Mouse (Mus musculus) lung, embryonic 16.5 days (tissue): ENCODE measurements around the gene Slc2a3. TPM values are rescaled to one million over a fixed set of nuclear protein-coding genes. Genes with fewer than 3 reads are reported as not detected.
"Not testable (repeated sequence)": the region's sequence is repeated elsewhere in the genome, so short reads cannot be mapped to it uniquely, and the experiment has no call there.

Experiments
- ATAC-seq: fragments of 200-750 bp; cut with Nextera tagmentation; 2 replicates; pipeline ENCODE4 v1.8.0; 2017; ENCODE audit warnings: low read depth, mild to moderate bottlenecking, moderate library complexity
- H3K27ac ChIP-seq: fragments of 300-500 bp; sonication (generic); 2 replicates; pipeline ENCODE4 v1.5.1; 2014; ENCODE audit warnings: mild to moderate bottlenecking, control low read depth, low read length
- H3K27me3 ChIP-seq: fragments of 300-500 bp; sonication (generic); 2 replicates; pipeline ENCODE4 v1.6.1; 2014; ENCODE audit warnings: low read depth, low read length, mixed read lengths; ENCODE audit not compliant: control insufficient read depth, insufficient read depth
- H3K36me3 ChIP-seq: fragments of 300-500 bp; sonication (generic); 2 replicates; pipeline ENCODE4 v1.6.1; 2014; ENCODE audit warnings: low read length; ENCODE audit not compliant: control insufficient read depth, insufficient read depth
- H3K4me1 ChIP-seq: fragments of 300-500 bp; sonication (generic); replicated peaks from 2 replicates; pipeline ENCODE4 v1.6.1; 2014; ENCODE audit warnings: low read length, mixed read lengths; ENCODE audit not compliant: control insufficient read depth, insufficient read depth
- H3K4me2 ChIP-seq: fragments of 300-500 bp; sonication (generic); 2 replicates; pipeline ENCODE4 v1.6.1; 2014; ENCODE audit warnings: low read depth, low read length, control low read depth
- H3K4me3 ChIP-seq: fragments of 300-500 bp; sonication (generic); 2 replicates; pipeline ENCODE4 v1.5.1; 2014; ENCODE audit warnings: mild to moderate bottlenecking, low read length, control low read depth
- H3K9ac ChIP-seq: fragments of 300-500 bp; sonication (generic); 2 replicates; pipeline ENCODE4 v1.6.1; 2014; ENCODE audit warnings: low read length, control low read depth
- H3K9me3 ChIP-seq: fragments of 300-500 bp; sonication (generic); 2 replicates; pipeline ENCODE4 v1.6.1; 2016; ENCODE audit warnings: low read length; ENCODE audit not compliant: control insufficient read depth
- WGBS: fragments of 180-500 bp; shearing (Covaris S2); extraction: QIAGEN DNeasy Blood & Tissue Kit; methylation state at CpG from one replicate; pipeline ENCODE4 v1.1.7; 2014; 5-methylcytosine and 5-hydroxymethylcytosine counted together
- polyA plus RNA-seq: library from polyadenylated mRNA; unstranded; fragments of >200 nt; fragmentation: Nextera tagmentation; extraction: Ambion mirVana; gene quantifications from 2 replicates; pipeline ENCODE4 v1.2.1, GENCODE M21; 2015

The Slc2a3 gene
- polyA plus RNA-seq, 1 experiment from 2014 or later, result 7.5 TPM

- ATAC-seq, result no peak
- H3K9ac ChIP-seq, result peak overlapping the region; percentile 50
Measured at GRCm38 (mm10) chr6:122741460-122742227, 59.8 kb downstream of the Slc2a3 start.

GRCm38 (mm10) chr6:122739952-122740351 lies 61.5 kb downstream of the Slc2a3 start:
- Histone ChIP-seq H3K4me3 (no peak overlapping the region), H3K4me2 (peak overlapping the region; percentile 31), H3K9me3 (no peaks in the 10 kb centered on the region), H3K9ac (no peak overlapping the region), H3K27ac (no peak overlapping the region), H3K4me1 (peaks cover 2% of the 10 kb centered on the region; the same call in 1 of the 2 replicates), H3K36me3 (no peaks in the 10 kb centered on the region), H3K27me3 (peaks cover 10% of the 10 kb centered on the region)
- ATAC-seq, result peak; percentile 66
- 11% methylated on average over 8 of the region's 8 CpGs for WGBS

More at GRCm38 (mm10) chr6:122741460-122742227, 59.8 kb downstream of the Slc2a3 start:
- H3K27me3 ChIP-seq, result peaks cover 10% of the 10 kb centered on the region
- peak overlapping the region; percentile 73 for H3K4me2 ChIP-seq
- H3K36me3 ChIP-seq, result no peaks in the 10 kb centered on the region
- WGBS, result 7% methylated on average over 25 of the region's 25 CpGs
- peaks cover 2% of the 10 kb centered on the region; the same call in 1 of the 2 replicates for H3K4me1 ChIP-seq
- no peak overlapping the region for H3K27ac ChIP-seq
- H3K4me3 ChIP-seq, result peak overlapping the region; percentile 55
- no peaks in the 10 kb centered on the region for H3K9me3 ChIP-seq

- H3K36me3 ChIP-seq, result no peaks in the 10 kb centered on the region
- no peak overlapping the region for H3K4me2 ChIP-seq
- H3K9me3 ChIP-seq, result no peaks in the 10 kb centered on the region
- no peaks in the 10 kb centered on the region for H3K27me3 ChIP-seq
- no peak overlapping the region for H3K9ac ChIP-seq
- 23% methylated on average over 2 of the region's 2 CpGs for WGBS
- H3K4me1 ChIP-seq, result no peaks in the 10 kb centered on the region
- H3K27ac ChIP-seq, result no peak overlapping the region
- H3K4me3 ChIP-seq, result no peak overlapping the region
- no peak for ATAC-seq
Measured at GRCm38 (mm10) chr6:122719942-122720341, 81.5 kb downstream of the Slc2a3 start.

GRCm38 (mm10) chr6:122718224-122718623 lies 83.2 kb downstream of the Slc2a3 start:
- not testable (repeated sequence) for H3K27me3 ChIP-seq, H3K27ac ChIP-seq, H3K9ac ChIP-seq, H3K36me3 ChIP-seq, H3K4me2 ChIP-seq, ATAC-seq, H3K4me1 ChIP-seq, H3K4me3 ChIP-seq, H3K9me3 ChIP-seq
- WGBS, result 74% methylated on average over 1 of the region's 1 CpGs

GRCm38 (mm10) chr6:122715886-122716285 lies 85.6 kb downstream of the Slc2a3 start:
- Histone ChIP-seq H3K27ac (no peak overlapping the region), H3K4me2 (no peak overlapping the region), H3K4me3 (no peak overlapping the region), H3K9me3 (no peaks in the 10 kb centered on the region), H3K36me3 (no peaks in the 10 kb centered on the region), H3K27me3 (no peaks in the 10 kb centered on the region), H3K4me1 (no peaks in the 10 kb centered on the region), H3K9ac (no peak overlapping the region)
- 10% methylated on average over 4 of the region's 4 CpGs for WGBS
- ATAC-seq, result no peak

GRCm38 (mm10) chr6:122714707-122715365 lies 86.6 kb downstream of the Slc2a3 start:
- WGBS, result 36% methylated on average over 7 of the region's 7 CpGs
- no peaks in the 10 kb centered on the region for H3K4me1 ChIP-seq
- H3K27ac ChIP-seq, result no peak overlapping the region
- no peak overlapping the region for H3K9ac ChIP-seq
- no peak overlapping the region for H3K4me2 ChIP-seq
- no peaks in the 10 kb centered on the region for H3K9me3 ChIP-seq
- no peak for ATAC-seq
- H3K4me3 ChIP-seq, result no peak overlapping the region
- H3K27me3 ChIP-seq, result no peaks in the 10 kb centered on the region
- H3K36me3 ChIP-seq, result no peaks in the 10 kb centered on the region

GRCm38 (mm10) chr6:122713116-122713515 lies 88.3 kb downstream of the Slc2a3 start:
- ATAC-seq, H3K36me3 ChIP-seq, H3K27ac ChIP-seq, H3K27me3 ChIP-seq, H3K4me3 ChIP-seq, H3K4me2 ChIP-seq, H3K9ac ChIP-seq, H3K9me3 ChIP-seq, H3K4me1 ChIP-seq: not testable (repeated sequence)
- 95% methylated on average over 7 of the region's 7 CpGs for WGBS

- no peaks in the 10 kb centered on the region for H3K9me3 ChIP-seq
- H3K4me3 ChIP-seq, result no peak overlapping the region
- no peak for ATAC-seq
- 50% methylated on average over 2 of the region's 2 CpGs for WGBS
- H3K36me3 ChIP-seq, result no peaks in the 10 kb centered on the region
- H3K4me2 ChIP-seq, result no peak overlapping the region
- H3K27me3 ChIP-seq, result no peaks in the 10 kb centered on the region
- no peak overlapping the region for H3K9ac ChIP-seq
- no peak overlapping the region for H3K27ac ChIP-seq
- no peaks in the 10 kb centered on the region for H3K4me1 ChIP-seq
Measured at GRCm38 (mm10) chr6:122711455-122711854, 90.0 kb downstream of the Slc2a3 start.

GRCm38 (mm10) chr6:122708826-122709225 lies 92.6 kb downstream of the Slc2a3 start:
- WGBS, result 66% methylated on average over 4 of the region's 4 CpGs
- Histone ChIP-seq H3K4me3 (no peak overlapping the region), H3K27me3 (no peaks in the 10 kb centered on the region), H3K9ac (no peak overlapping the region), H3K27ac (no peak overlapping the region), H3K9me3 (no peaks in the 10 kb centered on the region), H3K4me1 (no peaks in the 10 kb centered on the region), H3K36me3 (no peaks in the 10 kb centered on the region), H3K4me2 (no peak overlapping the region)
- ATAC-seq, result no peak
